Mouse (Mus musculus): ENCODE measurements at regions not wholly inside any gene's neighbourhood (a gene's known extent, or its start where the extent isn't known, plus 50 kb on each side); places are given as distances from the start of the nearest gene placed in this dataset.

- DNase-seq = no peak
Measured at GRCm38 (mm10) chr4:95417075-95417474, 140.2 kb upstream of the Fggy start.

GRCm38 (mm10) chr4:95426563-95426962 is 130.7 kb upstream of the Fggy start:
- DNase-seq = no peak

- no peak for DNase-seq
Measured at GRCm38 (mm10) chr4:95434543-95434942, 122.8 kb upstream of the Fggy start.

- DNase-seq = no peak
Measured at GRCm38 (mm10) chr4:95435080-95435479, 122.2 kb upstream of the Fggy start.

GRCm38 (mm10) chr4:95439834-95440233 is 117.5 kb upstream of the Fggy start:
- no peak for DNase-seq

- DNase-seq = no peak
Measured at GRCm38 (mm10) chr4:95443854-95444811, 113.2 kb upstream of the Fggy start.

- no peak for DNase-seq
Measured at GRCm38 (mm10) chr4:95450286-95450685, 107.0 kb upstream of the Fggy start.

- DNase-seq = no peak
Measured at GRCm38 (mm10) chr4:95451831-95452230, 105.5 kb upstream of the Fggy start.

- no peak for DNase-seq
Measured at GRCm38 (mm10) chr4:95456318-95456717, 101.0 kb upstream of the Fggy start.

GRCm38 (mm10) chr4:95456943-95457342 is 100.4 kb upstream of the Fggy start:
- no peak for DNase-seq

GRCm38 (mm10) chr4:95462476-95462875 is 94.8 kb upstream of the Fggy start:
- no peak for DNase-seq

- DNase-seq = peak; percentile 23
Measured at GRCm38 (mm10) chr4:95463082-95463825, 94.1 kb upstream of the Fggy start.

GRCm38 (mm10) chr4:95466647-95467046 is 90.7 kb upstream of the Fggy start:
- no peak for DNase-seq

- DNase-seq = no peak
Measured at GRCm38 (mm10) chr4:95467526-95467925, 89.8 kb upstream of the Fggy start.

GRCm38 (mm10) chr4:95474726-95475406 is 82.4 kb upstream of the Fggy start:
- DNase-seq = no peak

GRCm38 (mm10) chr4:95476071-95476724 is 81.1 kb upstream of the Fggy start:
- no peak for DNase-seq

- DNase-seq = peak; percentile 49
Measured at GRCm38 (mm10) chr4:95483571-95483970, 73.7 kb upstream of the Fggy start.

- no peak for DNase-seq
Measured at GRCm38 (mm10) chr4:95487323-95487722, 70.0 kb upstream of the Fggy start.

GRCm38 (mm10) chr4:95487969-95488368 is 69.3 kb upstream of the Fggy start:
- DNase-seq = no peak

GRCm38 (mm10) chr4:95489059-95489458 is 68.2 kb upstream of the Fggy start:
- no peak for DNase-seq

- DNase-seq = peak; percentile 7
Measured at GRCm38 (mm10) chr4:95500265-95500664, 57.0 kb upstream of the Fggy start.

- peak; percentile 19 for DNase-seq
Measured at GRCm38 (mm10) chr4:95501164-95501563, 56.1 kb upstream of the Fggy start.

Measured in heart, postnatal 4 days (tissue).